Mouse (Mus musculus) midbrain, embryonic 10.5 days (tissue): ENCODE measurements around the gene Lhcgr. TPM values are rescaled to one million over a fixed set of nuclear protein-coding genes. Genes with fewer than 3 reads are reported as not detected.
A peak's percentile ranks its signal among the peaks of the same experiment; 100 is the strongest.
"Not testable (repeated sequence)": the region's sequence is repeated elsewhere in the genome, so short reads cannot be mapped to it uniquely, and the experiment has no call there.

Source experiments
- DNase-seq: peaks from one replicate; pipeline ENCODE4 v3.0.0-alpha.2; 2017; ENCODE audit warnings: low spot score
- H3K27ac ChIP-seq: fragments of 300-500 bp; sonication (generic); replicated peaks from 2 replicates; pipeline ENCODE4 v1.5.1; 2016; ENCODE audit warnings: mild to moderate bottlenecking
- H3K27me3 ChIP-seq: fragments of 300-500 bp; sonication (generic); 2 replicates; pipeline ENCODE4 v1.6.1; 2016; ENCODE audit warnings: low read depth, mild to moderate bottlenecking; ENCODE audit not compliant: poor library complexity, severe bottlenecking
- H3K36me3 ChIP-seq: fragments of 300-500 bp; sonication (generic); 2 replicates; pipeline ENCODE4 v1.6.1; 2016; ENCODE audit warnings: mild to moderate bottlenecking, moderate library complexity
- H3K4me1 ChIP-seq: fragments of 300-500 bp; sonication (generic); 2 replicates; pipeline ENCODE4 v1.6.1; 2016
- H3K4me3 ChIP-seq: fragments of 300-500 bp; sonication (generic); 2 replicates; pipeline ENCODE4 v1.5.1; 2016; ENCODE audit warnings: mild to moderate bottlenecking, moderate library complexity
- H3K9me3 ChIP-seq: fragments of 300-500 bp; sonication (generic); replicated peaks from 2 replicates; pipeline ENCODE4 v1.6.1; 2016; ENCODE audit warnings: mild to moderate bottlenecking
- WGBS: fragments of 180-500 bp; shearing (Covaris S2); methylation state at CpG from one replicate; pipeline ENCODE4 v1.1.7; 2016; 5-methylcytosine and 5-hydroxymethylcytosine counted together
- polyA plus RNA-seq: library from polyadenylated mRNA; unstranded; fragments of >200 nt; fragmentation: Nextera tagmentation; extraction: Ambion mirVana; gene quantifications from 2 replicates; pipeline ENCODE4 v1.2.1, GENCODE M21; 2016

Lhcgr gene
- 0.24 and 0.25 TPM in 2 replicates for polyA plus RNA-seq

- DNase-seq, result peak; percentile 46
- WGBS, result 14% methylated on average over 29 of the region's 31 CpGs
- Histone ChIP-seq H3K9me3 (no peaks in the 10 kb centered on the region), H3K4me1 (peaks cover 14% of the 10 kb centered on the region), H3K27me3 (peaks cover 40% of the 10 kb centered on the region), H3K4me3 (peak within 1 kb of the TSS; percentile 50), H3K27ac (peak within 1 kb of the TSS; percentile 75), H3K36me3 (no peaks in the 10 kb centered on the region)
These were observed at the start of gene Lhcgr for GRCm38 (mm10) chr17:88791440-88792152. TSS of gene Lhcgr (minus strand) at chr17:88791990.

- Histone ChIP-seq H3K36me3 (no peaks in the 10 kb centered on the region), H3K4me1 (no peaks in the 10 kb centered on the region), H3K27me3 (no peaks in the 10 kb centered on the region), H3K27ac (no peak overlapping the region), H3K4me3 (no peak overlapping the region), H3K9me3 (no peaks in the 10 kb centered on the region)
- DNase-seq, result no peak
- WGBS, result 57% methylated on average over 2 of the region's 2 CpGs
These were observed 25.8 kb upstream of the Lhcgr start for GRCm38 (mm10) chr17:88817601-88818000.

- H3K36me3 ChIP-seq, H3K4me3 ChIP-seq, H3K4me1 ChIP-seq, H3K27ac ChIP-seq, H3K27me3 ChIP-seq, DNase-seq, H3K9me3 ChIP-seq: not testable (repeated sequence)
- 88% methylated on average over 3 of the region's 3 CpGs for WGBS
These were observed 21.2 kb upstream of the Lhcgr start for GRCm38 (mm10) chr17:88812943-88813342.

- Histone ChIP-seq H3K9me3 (no peaks in the 10 kb centered on the region), H3K4me3 (no peak overlapping the region), H3K27me3 (peaks cover 6% of the 10 kb centered on the region; the same call in 1 of the 2 replicates), H3K4me1 (no peaks in the 10 kb centered on the region), H3K36me3 (no peaks in the 10 kb centered on the region), H3K27ac (no peak overlapping the region)
- DNase-seq, result no peak
- 91% methylated on average over 5 of the region's 5 CpGs for WGBS
These were observed 19.0 kb upstream of the Lhcgr start for GRCm38 (mm10) chr17:88810807-88811206.

GRCm38 (mm10) chr17:88806421-88806820, 14.6 kb upstream of the Lhcgr start:
- Histone ChIP-seq H3K27ac (no peak overlapping the region), H3K9me3 (no peaks in the 10 kb centered on the region), H3K4me1 (peaks cover 4% of the 10 kb centered on the region; the same call in 1 of the 2 replicates), H3K4me3 (no peak overlapping the region), H3K27me3 (peaks cover 11% of the 10 kb centered on the region; the same call in 1 of the 2 replicates), H3K36me3 (no peaks in the 10 kb centered on the region)
- DNase-seq, result no peak
- 91% methylated on average over 8 of the region's 8 CpGs for WGBS

- Histone ChIP-seq H3K27ac (no peak overlapping the region), H3K9me3 (no peaks in the 10 kb centered on the region), H3K27me3 (peaks cover 11% of the 10 kb centered on the region; the same call in 1 of the 2 replicates), H3K4me3 (no peak overlapping the region), H3K4me1 (peaks cover 4% of the 10 kb centered on the region; the same call in 1 of the 2 replicates), H3K36me3 (no peaks in the 10 kb centered on the region)
- peak; percentile 15 for DNase-seq
These were observed 11.7 kb upstream of the Lhcgr start for GRCm38 (mm10) chr17:88803441-88803840.

- H3K4me1 ChIP-seq, result peaks cover 14% of the 10 kb centered on the region
- H3K36me3 ChIP-seq, result no peaks in the 10 kb centered on the region
- no peaks in the 10 kb centered on the region for H3K9me3 ChIP-seq
- 80% methylated on average over 2 of the region's 2 CpGs for WGBS
- H3K4me3 ChIP-seq, result no peak overlapping the region
- no peak for DNase-seq
- peaks cover 40% of the 10 kb centered on the region for H3K27me3 ChIP-seq
- no peak overlapping the region for H3K27ac ChIP-seq
These were observed 1.1 kb downstream of the Lhcgr start for GRCm38 (mm10) chr17:88790680-88791079.

- H3K27ac ChIP-seq, result no peak overlapping the region
- H3K36me3 ChIP-seq, result no peaks in the 10 kb centered on the region
- no peaks in the 10 kb centered on the region for H3K9me3 ChIP-seq
- H3K4me1 ChIP-seq, result peaks cover 14% of the 10 kb centered on the region
- 94% methylated on average over 2 of the region's 2 CpGs for WGBS
- H3K4me3 ChIP-seq, result no peak overlapping the region
- peaks cover 40% of the 10 kb centered on the region for H3K27me3 ChIP-seq
- DNase-seq, result no peak
These were observed 3.4 kb downstream of the Lhcgr start for GRCm38 (mm10) chr17:88788392-88788791.

GRCm38 (mm10) chr17:88786881-88787280, 4.9 kb downstream of the Lhcgr start:
- H3K27me3 ChIP-seq, result peaks cover 24% of the 10 kb centered on the region
- peaks cover 11% of the 10 kb centered on the region for H3K4me1 ChIP-seq
- no peaks in the 10 kb centered on the region for H3K9me3 ChIP-seq
- H3K36me3 ChIP-seq, result no peaks in the 10 kb centered on the region
- no peak overlapping the region for H3K27ac ChIP-seq
- H3K4me3 ChIP-seq, result no peak overlapping the region
- no peak for DNase-seq
- WGBS, result 69% methylated on average over 6 of the region's 6 CpGs

- no peaks in the 10 kb centered on the region for H3K36me3 ChIP-seq
- no peak for DNase-seq
- 91% methylated on average over 4 of the region's 4 CpGs for WGBS
- H3K4me3 ChIP-seq, result no peak overlapping the region
- no peaks in the 10 kb centered on the region for H3K9me3 ChIP-seq
- peaks cover 19% of the 10 kb centered on the region for H3K27me3 ChIP-seq
- no peak overlapping the region for H3K27ac ChIP-seq
- peaks cover 6% of the 10 kb centered on the region for H3K4me1 ChIP-seq
These were observed 5.4 kb downstream of the Lhcgr start for GRCm38 (mm10) chr17:88786385-88786784.

- H3K4me1 ChIP-seq, result peaks cover 8% of the 10 kb centered on the region
- DNase-seq, result no peak
- 36% methylated on average over 3 of the region's 3 CpGs for WGBS
- H3K36me3 ChIP-seq, result no peaks in the 10 kb centered on the region
- H3K9me3 ChIP-seq, result no peaks in the 10 kb centered on the region
- no peak overlapping the region for H3K27ac ChIP-seq
- H3K27me3 ChIP-seq, result no peaks in the 10 kb centered on the region
- no peak overlapping the region for H3K4me3 ChIP-seq
These were observed 12.6 kb downstream of the Lhcgr start for GRCm38 (mm10) chr17:88779148-88779547.

GRCm38 (mm10) chr17:88774103-88774526, 17.7 kb downstream of the Lhcgr start:
- H3K9me3 ChIP-seq, result no peaks in the 10 kb centered on the region
- peaks cover 28% of the 10 kb centered on the region for H3K4me1 ChIP-seq
- H3K36me3 ChIP-seq, result no peaks in the 10 kb centered on the region
- no peak overlapping the region for H3K4me3 ChIP-seq
- no peak for DNase-seq
- 53% methylated on average over 9 of the region's 9 CpGs for WGBS
- peak overlapping the region; percentile 59 for H3K27ac ChIP-seq
- no peaks in the 10 kb centered on the region for H3K27me3 ChIP-seq

- no peak overlapping the region for H3K27ac ChIP-seq
- DNase-seq, result no peak
- peaks cover 29% of the 10 kb centered on the region for H3K4me1 ChIP-seq
- H3K27me3 ChIP-seq, result peaks cover 25% of the 10 kb centered on the region
- H3K4me3 ChIP-seq, result no peak overlapping the region
- no peaks in the 10 kb centered on the region for H3K36me3 ChIP-seq
- 82% methylated on average over 7 of the region's 7 CpGs for WGBS
- H3K9me3 ChIP-seq, result 0 out of 2 replicates have a peak, but pooled peaks cover 3% of the 10 kb centered on the region
These were observed 21.7 kb downstream of the Lhcgr start for GRCm38 (mm10) chr17:88770081-88770480.
